Comparison of ENCODE assay signal across 19 mouse cellular contexts in the genomic region with DNA sequence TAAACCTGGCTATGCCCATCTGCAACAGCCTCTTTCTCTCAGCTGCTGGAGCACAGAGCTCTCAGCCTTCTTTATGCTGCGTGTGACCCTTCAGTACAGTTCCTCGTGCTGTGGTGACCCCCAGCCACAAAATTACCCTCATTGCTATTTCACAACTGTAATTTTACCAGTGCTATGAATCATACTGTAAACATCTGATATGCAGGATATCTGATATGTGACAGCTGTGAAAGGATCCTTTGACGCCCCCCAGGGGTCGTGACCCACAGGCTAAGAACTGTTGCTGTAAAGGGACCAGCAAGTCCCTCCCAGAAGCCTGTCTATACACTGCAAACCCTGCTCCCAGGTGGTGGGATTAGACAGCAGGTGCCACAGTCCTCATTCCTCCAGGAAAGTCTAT. TPM values are rescaled to one million over a fixed set of nuclear protein-coding genes. Genes with fewer than 3 reads are reported as not detected.
DNase-seq lines count a peak whose midpoint lies in the region; ATAC-seq lines count a peak whose summit lies in the region.
"Had no signal": no experiment of that assay in that cellular context is flagged by ENCODE, and none has a peak within 500 bp of the region (broad histone marks: within the 10 kb centered on the region; RNA-seq: fewer than 3 reads in every experiment).

No protein-coding gene starts in this region.

- no peak overlapping the region for H3K4me2 ChIP-seq in forebrain, embryonic 15.5 days (replicated peaks)
- H3K4me2 ChIP-seq in limb, embryonic 13.5 days (replicated peaks) = no peak overlapping the region
- no peak overlapping the region for H3K4me2 ChIP-seq in embryonic facial prominence, embryonic 14.5 days (ENCODE audit: low read depth, low read length)
- H3K4me2 ChIP-seq: embryonic facial prominence, embryonic 13.5 days; hindbrain, embryonic 14.5 days; intestine, embryonic 15.5 days had no signal

- no peaks in the 10 kb centered on the region for H3K9me3 ChIP-seq in forebrain, embryonic 10.5 days
- H3K9me3 ChIP-seq in forebrain, embryonic 15.5 days = no peaks in the 10 kb centered on the region
- H3K9me3 ChIP-seq in limb, embryonic 13.5 days = no peaks in the 10 kb centered on the region
- H3K9me3 ChIP-seq in limb, embryonic 10.5 days (replicated peaks) = no peaks in the 10 kb centered on the region
- no peaks in the 10 kb centered on the region for H3K9me3 ChIP-seq in embryonic facial prominence, embryonic 14.5 days (ENCODE audit: control insufficient read depth, low read length)
- H3K9me3 ChIP-seq: embryonic facial prominence, embryonic 13.5 days; intestine, embryonic 15.5 days had no signal

- no peak overlapping the region for H3K9ac ChIP-seq in forebrain, embryonic 15.5 days (replicated peaks)
- H3K9ac ChIP-seq in limb, embryonic 13.5 days = no peak overlapping the region; the same call in 1 of the 2 replicates
- no peak overlapping the region for H3K9ac ChIP-seq in embryonic facial prominence, embryonic 14.5 days (ENCODE audit: low read depth, low read length)
- H3K9ac ChIP-seq: embryonic facial prominence, embryonic 13.5 days; hindbrain, embryonic 14.5 days; intestine, embryonic 15.5 days had no signal

- no peaks in the 10 kb centered on the region for H3K36me3 ChIP-seq in forebrain, embryonic 10.5 days (replicated peaks)
- H3K36me3 ChIP-seq in forebrain, embryonic 15.5 days = no peaks in the 10 kb centered on the region
- no peaks in the 10 kb centered on the region for H3K36me3 ChIP-seq in limb, embryonic 13.5 days
- H3K36me3 ChIP-seq in limb, embryonic 10.5 days = no peaks in the 10 kb centered on the region
- H3K36me3 ChIP-seq in embryonic facial prominence, embryonic 14.5 days (ENCODE audit: control insufficient read depth, insufficient read depth, low read length) = no peaks in the 10 kb centered on the region
- H3K36me3 ChIP-seq: embryonic facial prominence, embryonic 13.5 days; intestine, embryonic 15.5 days had no signal

- no peak for ATAC-seq in forebrain, embryonic 15.5 days (replicated peaks)
- peak; percentile 25; the same call in 1 of the 2 replicates for ATAC-seq in limb, embryonic 13.5 days (ENCODE audit: low FRiP score, low read depth)
- ATAC-seq in embryonic facial prominence, embryonic 14.5 days (ENCODE audit: low read depth) = no peak; the same call in 1 of the 2 replicates

- H3K4me3 ChIP-seq in forebrain, embryonic 10.5 days = no peak overlapping the region
- no peak overlapping the region for H3K4me3 ChIP-seq in forebrain, embryonic 15.5 days
- no peak overlapping the region for H3K4me3 ChIP-seq in limb, embryonic 13.5 days
- H3K4me3 ChIP-seq in limb, embryonic 10.5 days = no peak overlapping the region
- H3K4me3 ChIP-seq in embryonic facial prominence, embryonic 14.5 days (ENCODE audit: low read depth, low read length) = no peak overlapping the region
- H3K4me3 ChIP-seq: embryonic facial prominence, embryonic 13.5 days; intestine, embryonic 15.5 days had no signal

- no peak for DNase-seq in forebrain, embryonic 10.5 days (ENCODE audit: extremely low spot score, low spot score)
- DNase-seq in limb, embryonic 10.5 days (ENCODE audit: low spot score) = no peak
- DNase-seq in 3T3-L1 (ENCODE audit: low read depth, low spot score) = peak; percentile 51
- DNase-seq in embryonic facial prominence, embryonic 14.5 days (ENCODE audit: low spot score) = peak; percentile 23
- no peak for DNase-seq in kidney, postnatal 4 days
- DNase-seq in T-cell, adult 2 months (ENCODE audit: low spot score) = no peak
- DNase-seq: adrenal gland, postnatal 10 days; cerebellum, adult 11 months; cerebellum, adult 8-10 months; cerebellum, postnatal 14 days; embryo, embryonic 11 days; gastrocnemius, postnatal 25 days; heart, postnatal 10 days; heart, postnatal 4 days had no signal

- WGBS in forebrain, embryonic 10.5 days = 78% methylated on average over 4 of the region's 4 CpGs
- WGBS in forebrain, embryonic 15.5 days = 79% methylated on average over 4 of the region's 4 CpGs
- 55% methylated on average over 4 of the region's 4 CpGs for WGBS in limb, embryonic 13.5 days
- 72% methylated on average over 4 of the region's 4 CpGs for WGBS in limb, embryonic 10.5 days
- 54% methylated on average over 4 of the region's 4 CpGs for WGBS in embryonic facial prominence, embryonic 14.5 days

- H3K27me3 ChIP-seq in forebrain, embryonic 10.5 days (ENCODE audit: poor library complexity, severe bottlenecking) = 0 out of 2 replicates have a peak, but pooled peaks cover 3% of the 10 kb centered on the region
- no peaks in the 10 kb centered on the region for H3K27me3 ChIP-seq in forebrain, embryonic 15.5 days
- H3K27me3 ChIP-seq in limb, embryonic 13.5 days = no peaks in the 10 kb centered on the region
- H3K27me3 ChIP-seq in limb, embryonic 10.5 days (ENCODE audit: low read depth, poor library complexity, severe bottlenecking) = no peaks in the 10 kb centered on the region
- H3K27me3 ChIP-seq in embryonic facial prominence, embryonic 14.5 days (replicated peaks; ENCODE audit: control insufficient read depth, insufficient read depth, low read length) = no peaks in the 10 kb centered on the region
- H3K27me3 ChIP-seq: embryonic facial prominence, embryonic 13.5 days; intestine, embryonic 15.5 days had no signal

- H3K4me1 ChIP-seq in forebrain, embryonic 10.5 days = peaks cover 20% of the 10 kb centered on the region
- H3K4me1 ChIP-seq in forebrain, embryonic 15.5 days = no peaks in the 10 kb centered on the region
- H3K4me1 ChIP-seq in limb, embryonic 13.5 days = peaks cover 14% of the 10 kb centered on the region; the same call in 1 of the 2 replicates
- H3K4me1 ChIP-seq in limb, embryonic 10.5 days = peaks cover 17% of the 10 kb centered on the region
- no peaks in the 10 kb centered on the region for H3K4me1 ChIP-seq in embryonic facial prominence, embryonic 14.5 days (ENCODE audit: control insufficient read depth, insufficient read depth, low read length)

- 0 out of 2 replicates have a peak overlapping the region, but pooled peaks have one; percentile 65 for H3K27ac ChIP-seq in forebrain, embryonic 10.5 days
- H3K27ac ChIP-seq in forebrain, embryonic 15.5 days (replicated peaks) = no peak overlapping the region
- H3K27ac ChIP-seq in limb, embryonic 13.5 days = no peak overlapping the region
- no peak overlapping the region for H3K27ac ChIP-seq in limb, embryonic 10.5 days
- H3K27ac ChIP-seq in embryonic facial prominence, embryonic 14.5 days (replicated peaks; ENCODE audit: low read depth, low read length) = no peak overlapping the region
- H3K27ac ChIP-seq: embryonic facial prominence, embryonic 13.5 days; hindbrain, embryonic 14.5 days; intestine, embryonic 15.5 days had no signal

RNA-seq across cellular contexts. Expression of a gene that starts 45.2 kb away (rescaled TPM):
- 1.9 and 2.2 TPM in 2 replicates for polyA plus RNA-seq in forebrain, embryonic 10.5 days (2016; fragmentation: Nextera tagmentation; extraction: Ambion mirVana)
- 13.5 and 13.8 TPM in 2 replicates for polyA plus RNA-seq in forebrain, embryonic 15.5 days (2015; fragmentation: Nextera tagmentation; extraction: Ambion mirVana)
- polyA plus RNA-seq in limb, embryonic 13.5 days (2015; fragmentation: Nextera tagmentation; extraction: Ambion mirVana) = 3.0 and 3.4 TPM in 2 replicates
- 1.3 and 2.0 TPM in 2 replicates for polyA plus RNA-seq in limb, embryonic 10.5 days (2016; fragmentation: Nextera tagmentation; extraction: Ambion mirVana)
- polyA plus RNA-seq in embryonic facial prominence, embryonic 14.5 days (2014; fragmentation: Nextera tagmentation; extraction: Ambion mirVana) = 3.4 and 3.8 TPM in 2 replicates

Comparison
In these comparisons a context has a peak if more than half of its experiments do, and no peak if none do; other contexts are left out.
1. DNase-seq: peak in 3T3-L1 (single experiment) and embryonic facial prominence, embryonic 14.5 days (single experiment); none in forebrain, embryonic 10.5 days (single experiment), limb, embryonic 10.5 days (single experiment), kidney, postnatal 4 days (0 of 2) and T-cell, adult 2 months (single experiment).